Mouse (Mus musculus): ENCODE results near the gene Gas6. TPM values are rescaled to one million over a fixed set of nuclear protein-coding genes. Genes with fewer than 3 reads are reported as not detected.
A peak's percentile ranks its signal among the peaks of the same experiment; 100 is the strongest.

Gas6 gene
- polyA plus RNA-seq, 1 experiment from 2014 or later: 151 TPM

DNA sequence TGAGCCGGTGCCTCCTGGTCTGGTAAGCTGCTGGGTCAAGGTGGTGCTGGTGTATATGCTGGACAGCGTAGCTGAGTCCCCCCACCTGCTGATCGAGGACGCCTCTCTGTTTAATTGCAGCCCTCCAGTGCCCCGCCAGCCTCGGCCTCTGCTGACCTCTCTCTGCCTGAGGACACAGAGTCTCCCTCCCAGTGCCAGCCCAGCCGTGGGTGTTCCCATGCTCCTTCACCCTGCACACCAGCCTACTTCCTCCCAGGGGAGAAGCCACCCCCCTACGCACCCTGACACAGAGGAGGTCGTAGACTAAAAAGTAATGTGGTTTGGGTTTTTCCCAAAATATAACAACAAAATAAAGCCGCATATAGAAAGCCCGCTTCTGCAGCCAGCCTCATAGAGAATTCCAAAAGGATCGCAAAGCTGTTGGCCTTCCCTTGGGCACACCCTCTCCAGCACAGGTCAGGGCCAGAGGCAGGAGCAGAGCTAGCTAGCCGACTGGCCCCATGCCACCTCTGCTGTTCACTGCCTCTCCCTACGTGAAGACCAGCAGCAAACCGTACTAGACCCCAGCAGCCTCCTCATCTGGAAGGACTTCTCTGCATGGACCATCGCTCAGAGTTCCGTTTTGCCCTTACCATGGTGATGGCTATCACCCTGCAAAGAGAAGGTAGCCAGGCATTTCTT, 33.1 kb downstream of the Gas6 start:
- H3K36me3 ChIP-seq (ENCODE audit: control insufficient read depth, insufficient read depth, low read length): 0 out of 2 replicates have a peak, but pooled peaks cover 9% of the 10 kb centered on the region
- no peak overlapping the region for H3K9ac ChIP-seq (ENCODE audit: low read length)
- no peak overlapping the region for H3K4me3 ChIP-seq (replicated peaks; ENCODE audit: low read length)
- WGBS: 66% methylated on average over 17 of the region's 17 CpGs
- H3K27me3 ChIP-seq (ENCODE audit: control insufficient read depth, insufficient read depth, low read length): no peaks in the 10 kb centered on the region
- no peak for ATAC-seq (ENCODE audit: insufficient read depth, low FRiP score)
- no peak overlapping the region for H3K27ac ChIP-seq (ENCODE audit: low read length)
- no peak overlapping the region for H3K4me2 ChIP-seq (ENCODE audit: low read depth, low read length)
- H3K9me3 ChIP-seq (replicated peaks; ENCODE audit: control insufficient read depth, low read length): no peaks in the 10 kb centered on the region
- no peaks in the 10 kb centered on the region for H3K4me1 ChIP-seq (ENCODE audit: control insufficient read depth, insufficient read depth, low read length)

GRCm38 (mm10) chr8:13459431-13459830, 34.9 kb downstream of the Gas6 start:
- no peak overlapping the region for H3K9ac ChIP-seq (ENCODE audit: low read length)
- no peaks in the 10 kb centered on the region for H3K27me3 ChIP-seq (ENCODE audit: control insufficient read depth, insufficient read depth, low read length)
- 91% methylated on average over 4 of the region's 4 CpGs for WGBS

DNA sequence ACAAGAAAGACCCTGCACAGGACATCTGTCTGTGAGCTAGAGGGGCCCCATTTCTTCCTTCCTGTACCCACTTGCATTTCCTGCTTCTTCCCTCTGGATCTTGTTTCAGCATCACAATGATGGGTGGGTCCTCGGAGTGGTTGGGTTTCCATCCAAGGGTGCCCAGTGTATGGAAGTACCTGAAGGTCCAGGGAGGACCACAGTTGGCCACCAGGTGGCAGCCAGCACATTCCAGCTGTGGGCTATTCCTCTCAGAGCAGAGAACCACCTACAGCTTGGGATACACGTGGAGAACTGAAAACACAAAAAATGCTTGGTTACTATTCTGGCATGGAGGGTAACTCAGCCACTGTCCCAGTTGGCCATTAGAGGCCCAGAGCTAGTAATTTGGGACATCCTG, 39.0 kb downstream of the Gas6 start:
- no peak overlapping the region for H3K9ac ChIP-seq (ENCODE audit: low read length)
- H3K4me2 ChIP-seq (ENCODE audit: low read depth, low read length): no peak overlapping the region
- H3K4me3 ChIP-seq (replicated peaks; ENCODE audit: low read length): no peak overlapping the region
- no peaks in the 10 kb centered on the region; the same call in 1 of the 2 replicates for H3K4me1 ChIP-seq (ENCODE audit: control insufficient read depth, insufficient read depth, low read length)
- no peaks in the 10 kb centered on the region for H3K27me3 ChIP-seq (ENCODE audit: control insufficient read depth, insufficient read depth, low read length)
- WGBS: 26% methylated on average over 2 of the region's 2 CpGs
- no peaks in the 10 kb centered on the region for H3K9me3 ChIP-seq (replicated peaks; ENCODE audit: control insufficient read depth, low read length)
- ATAC-seq (ENCODE audit: insufficient read depth, low FRiP score): peak; percentile 54; the same call in 1 of the 2 replicates
- no peaks in the 10 kb centered on the region for H3K36me3 ChIP-seq (ENCODE audit: control insufficient read depth, insufficient read depth, low read length)
- no peak overlapping the region for H3K27ac ChIP-seq (ENCODE audit: low read length)

More at GRCm38 (mm10) chr8:13459431-13459830, 34.9 kb downstream of the Gas6 start:
- no peak for ATAC-seq (ENCODE audit: insufficient read depth, low FRiP score)
- Histone ChIP-seq H3K27ac (ENCODE audit: low read length) (no peak overlapping the region), H3K4me1 (ENCODE audit: control insufficient read depth, insufficient read depth, low read length) (no peaks in the 10 kb centered on the region; the same call in 1 of the 2 replicates), H3K9me3 (replicated peaks; ENCODE audit: control insufficient read depth, low read length) (no peaks in the 10 kb centered on the region), H3K4me2 (ENCODE audit: low read depth, low read length) (no peak overlapping the region), H3K36me3 (ENCODE audit: control insufficient read depth, insufficient read depth, low read length) (no peaks in the 10 kb centered on the region), H3K4me3 (replicated peaks; ENCODE audit: low read length) (no peak overlapping the region)

DNA sequence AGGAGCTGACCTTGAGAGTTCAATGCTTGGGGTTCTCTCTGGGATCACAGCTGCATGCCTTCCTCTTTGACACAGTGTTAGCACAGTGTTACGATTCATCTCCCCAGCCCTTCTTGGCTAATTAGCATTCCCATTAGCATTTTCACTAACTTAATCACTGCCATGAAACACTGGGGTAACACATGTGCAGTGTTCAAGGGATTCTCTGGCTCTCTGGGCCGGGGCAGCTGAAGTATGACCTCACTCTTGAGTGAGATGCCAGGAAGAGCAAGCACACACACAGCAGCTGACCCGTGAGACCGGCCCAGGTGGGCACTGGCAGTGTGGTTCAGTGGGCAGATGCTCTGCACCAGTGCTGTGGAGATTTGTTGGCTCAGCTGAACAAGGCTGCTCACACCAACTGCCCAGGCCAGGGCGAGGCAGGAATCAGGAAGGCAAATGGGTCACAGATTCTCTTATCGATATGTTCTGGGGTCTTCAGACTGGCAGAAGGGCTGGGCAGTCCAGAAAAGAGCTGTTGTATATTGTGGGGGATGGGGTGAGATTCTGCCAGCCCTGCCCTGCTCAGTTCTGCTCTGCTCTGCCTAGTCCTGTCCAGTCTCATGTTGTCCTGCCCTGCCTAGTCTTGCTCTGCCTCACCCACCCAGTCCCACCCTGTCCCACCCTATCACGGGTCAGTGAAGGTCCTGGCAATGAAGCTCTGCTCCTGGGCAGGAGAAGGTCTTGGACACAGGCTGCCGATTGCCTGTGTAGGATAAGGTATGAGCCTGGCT, 39.8 kb downstream of the Gas6 start:
- 58% methylated on average over 8 of the region's 8 CpGs for WGBS
- H3K27ac ChIP-seq (ENCODE audit: low read length): no peak overlapping the region
- no peaks in the 10 kb centered on the region for H3K27me3 ChIP-seq (ENCODE audit: control insufficient read depth, insufficient read depth, low read length)
- no peaks in the 10 kb centered on the region; the same call in 1 of the 2 replicates for H3K4me1 ChIP-seq (ENCODE audit: control insufficient read depth, insufficient read depth, low read length)
- ATAC-seq (ENCODE audit: insufficient read depth, low FRiP score): no peak
- H3K9me3 ChIP-seq (replicated peaks; ENCODE audit: control insufficient read depth, low read length): no peaks in the 10 kb centered on the region
- H3K36me3 ChIP-seq (ENCODE audit: control insufficient read depth, insufficient read depth, low read length): no peaks in the 10 kb centered on the region
- no peak overlapping the region for H3K4me2 ChIP-seq (ENCODE audit: low read depth, low read length)
- no peak overlapping the region for H3K9ac ChIP-seq (ENCODE audit: low read length)
- no peak overlapping the region for H3K4me3 ChIP-seq (replicated peaks; ENCODE audit: low read length)

- WGBS: 66% methylated on average over 6 of the region's 6 CpGs
Measured at GRCm38 (mm10) chr8:13451747-13452277, 42.5 kb downstream of the Gas6 start.

DNA sequence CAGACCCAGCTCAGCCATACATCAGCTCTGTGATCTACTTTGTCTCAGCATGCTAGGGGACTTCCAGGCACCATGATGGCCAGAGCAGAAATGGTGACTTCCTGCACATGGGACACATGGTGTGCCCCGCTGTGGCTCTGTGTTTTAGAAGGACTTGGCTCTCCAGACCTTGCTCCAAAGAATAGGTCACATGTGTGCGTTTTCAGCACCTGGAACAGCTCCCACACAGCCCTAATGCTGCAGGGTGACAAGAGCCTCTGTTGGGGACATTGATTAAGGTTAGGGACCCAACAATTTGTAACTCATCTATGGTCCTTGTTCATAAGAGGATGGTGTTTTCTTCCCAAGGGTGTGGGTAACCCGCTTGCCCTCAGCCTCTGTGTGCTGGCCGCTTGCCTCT, 46.1 kb downstream of the Gas6 start:
- H3K4me2 ChIP-seq (ENCODE audit: low read depth, low read length): no peak overlapping the region
- 53% methylated on average over 4 of the region's 4 CpGs for WGBS
- no peak for ATAC-seq (ENCODE audit: insufficient read depth, low FRiP score)
- H3K27me3 ChIP-seq (ENCODE audit: control insufficient read depth, insufficient read depth, low read length): no peaks in the 10 kb centered on the region
- no peak overlapping the region for H3K4me3 ChIP-seq (replicated peaks; ENCODE audit: low read length)
- H3K9me3 ChIP-seq (replicated peaks; ENCODE audit: control insufficient read depth, low read length): no peaks in the 10 kb centered on the region
- H3K36me3 ChIP-seq (ENCODE audit: control insufficient read depth, insufficient read depth, low read length): no peaks in the 10 kb centered on the region
- no peaks in the 10 kb centered on the region for H3K4me1 ChIP-seq (ENCODE audit: control insufficient read depth, insufficient read depth, low read length)
- no peak overlapping the region for H3K9ac ChIP-seq (ENCODE audit: low read length)
- H3K27ac ChIP-seq (ENCODE audit: low read length): no peak overlapping the region

More at GRCm38 (mm10) chr8:13451747-13452277, 42.5 kb downstream of the Gas6 start:
- no peaks in the 10 kb centered on the region for H3K9me3 ChIP-seq (replicated peaks; ENCODE audit: control insufficient read depth, low read length)
- no peak overlapping the region for H3K4me3 ChIP-seq (replicated peaks; ENCODE audit: low read length)
- no peaks in the 10 kb centered on the region; the same call in 1 of the 2 replicates for H3K4me1 ChIP-seq (ENCODE audit: control insufficient read depth, insufficient read depth, low read length)
- no peaks in the 10 kb centered on the region for H3K27me3 ChIP-seq (ENCODE audit: control insufficient read depth, insufficient read depth, low read length)
- H3K4me2 ChIP-seq (ENCODE audit: low read depth, low read length): no peak overlapping the region
- ATAC-seq (ENCODE audit: insufficient read depth, low FRiP score): no peak
- no peaks in the 10 kb centered on the region for H3K36me3 ChIP-seq (ENCODE audit: control insufficient read depth, insufficient read depth, low read length)
- no peak overlapping the region for H3K27ac ChIP-seq (ENCODE audit: low read length)
- H3K9ac ChIP-seq (ENCODE audit: low read length): no peak overlapping the region

DNA sequence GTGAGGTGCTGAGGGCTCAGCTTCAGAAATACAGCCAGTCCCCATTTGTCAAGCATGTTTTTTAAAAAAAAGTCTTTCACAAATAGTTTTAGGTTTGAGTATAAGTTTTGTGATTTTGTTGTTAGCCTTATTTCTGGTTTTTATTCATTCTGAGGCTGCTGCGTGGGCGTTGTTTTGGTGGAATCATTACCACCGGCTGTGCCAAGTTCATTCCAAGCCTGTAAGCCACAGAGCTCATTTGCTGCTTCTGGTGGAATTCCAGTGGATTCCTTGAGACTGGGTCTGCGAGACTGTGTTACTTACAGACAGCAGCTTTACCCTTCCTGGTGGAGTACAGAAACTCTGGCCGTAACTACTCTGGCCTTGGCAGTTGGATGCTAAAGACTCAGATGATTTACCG, 47.8 kb downstream of the Gas6 start:
- Histone ChIP-seq H3K27me3 (ENCODE audit: control insufficient read depth, insufficient read depth, low read length) (no peaks in the 10 kb centered on the region), H3K36me3 (ENCODE audit: control insufficient read depth, insufficient read depth, low read length) (no peaks in the 10 kb centered on the region), H3K27ac (ENCODE audit: low read length) (no peak overlapping the region), H3K4me3 (replicated peaks; ENCODE audit: low read length) (no peak overlapping the region), H3K9me3 (replicated peaks; ENCODE audit: control insufficient read depth, low read length) (no peaks in the 10 kb centered on the region), H3K4me2 (ENCODE audit: low read depth, low read length) (no peak overlapping the region), H3K4me1 (ENCODE audit: control insufficient read depth, insufficient read depth, low read length) (no peaks in the 10 kb centered on the region), H3K9ac (ENCODE audit: low read length) (no peak overlapping the region)
- no peak for ATAC-seq (ENCODE audit: insufficient read depth, low FRiP score)
- 89% methylated on average over 6 of the region's 6 CpGs for WGBS

DNA sequence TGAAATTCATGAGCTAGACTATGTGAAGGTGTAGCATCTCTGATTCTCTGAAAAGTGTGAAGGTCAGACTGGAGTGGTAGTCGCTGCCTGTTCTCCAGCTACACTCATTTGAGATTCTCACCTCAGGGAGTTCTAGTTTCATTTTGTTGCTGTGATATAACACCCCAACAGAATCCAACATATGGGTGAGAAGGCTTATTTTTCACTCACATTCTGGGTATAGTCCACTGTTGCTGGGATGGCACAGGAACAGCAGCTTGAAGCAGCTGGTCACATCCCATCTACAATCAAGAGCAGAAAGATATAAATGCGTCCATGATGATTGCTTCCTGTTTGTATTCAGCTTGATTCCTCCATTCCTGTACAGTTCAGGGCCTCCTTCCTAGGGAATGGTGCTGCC, 52.1 kb downstream of the Gas6 start:
- Histone ChIP-seq H3K9me3 (replicated peaks; ENCODE audit: control insufficient read depth, low read length) (no peaks in the 10 kb centered on the region), H3K4me3 (replicated peaks; ENCODE audit: low read length) (no peak overlapping the region), H3K27ac (ENCODE audit: low read length) (no peak overlapping the region), H3K27me3 (ENCODE audit: control insufficient read depth, insufficient read depth, low read length) (no peaks in the 10 kb centered on the region), H3K4me2 (ENCODE audit: low read depth, low read length) (no peak overlapping the region), H3K4me1 (ENCODE audit: control insufficient read depth, insufficient read depth, low read length) (no peaks in the 10 kb centered on the region), H3K36me3 (ENCODE audit: control insufficient read depth, insufficient read depth, low read length) (no peaks in the 10 kb centered on the region), H3K9ac (ENCODE audit: low read length) (no peak overlapping the region)
- WGBS: 80% methylated on average over 2 of the region's 2 CpGs
- no peak for ATAC-seq (ENCODE audit: insufficient read depth, low FRiP score)

- WGBS: 77% methylated on average over 2 of the region's 2 CpGs
- Histone ChIP-seq H3K4me2 (ENCODE audit: low read depth, low read length) (no peak overlapping the region), H3K4me3 (replicated peaks; ENCODE audit: low read length) (no peak overlapping the region), H3K9ac (ENCODE audit: low read length) (no peak overlapping the region), H3K9me3 (replicated peaks; ENCODE audit: control insufficient read depth, low read length) (no peaks in the 10 kb centered on the region), H3K36me3 (ENCODE audit: control insufficient read depth, insufficient read depth, low read length) (no peaks in the 10 kb centered on the region), H3K27me3 (ENCODE audit: control insufficient read depth, insufficient read depth, low read length) (peaks cover 17% of the 10 kb centered on the region; the same call in 1 of the 2 replicates), H3K27ac (ENCODE audit: low read length) (no peak overlapping the region), H3K4me1 (ENCODE audit: control insufficient read depth, insufficient read depth, low read length) (no peaks in the 10 kb centered on the region)
- ATAC-seq (ENCODE audit: insufficient read depth, low FRiP score): no peak
Measured at GRCm38 (mm10) chr8:13437531-13437930, 56.8 kb downstream of the Gas6 start.

Measured in stomach, embryonic 16.5 days (tissue).